In genomic region chr12:107996216-107996615, GRCm38 (mm10) we compare ENCODE assay signal across 18 mouse cellular contexts. TPM values are rescaled to one million over a fixed set of nuclear protein-coding genes. Genes with fewer than 3 reads are reported as not detected.
DNase-seq lines count a peak whose midpoint lies in the region; ATAC-seq lines count a peak whose summit lies in the region.
"Had no signal": no experiment of that assay in that cellular context is flagged by ENCODE, and none has a peak within 500 bp of the region (broad histone marks: within the 10 kb centered on the region; RNA-seq: fewer than 3 reads in every experiment).

No protein-coding gene starts in this region.

- no peak overlapping the region for H3K4me3 ChIP-seq in hindbrain, embryonic 15.5 days
- H3K4me3 ChIP-seq in hindbrain, embryonic 10.5 days, result no peak overlapping the region
- peak overlapping the region; percentile 81 for H3K4me3 ChIP-seq in forebrain, embryonic 16.5 days (replicated peaks; ENCODE audit: low read length)
- H3K4me3 ChIP-seq in neural tube, embryonic 15.5 days (replicated peaks), result no peak overlapping the region
- H3K4me3 ChIP-seq: gastrocnemius, adult 2 months; kidney, embryonic 15.5 days; limb, embryonic 13.5 days; liver, embryonic 15.5 days; midbrain, embryonic 12.5 days had no signal

- H3K9ac ChIP-seq in hindbrain, embryonic 15.5 days, result no peak overlapping the region
- peak overlapping the region; percentile 55 for H3K9ac ChIP-seq in forebrain, embryonic 16.5 days (replicated peaks; ENCODE audit: low read depth, low read length)
- no peak overlapping the region for H3K9ac ChIP-seq in neural tube, embryonic 15.5 days (replicated peaks)
- H3K9ac ChIP-seq: kidney, embryonic 15.5 days; limb, embryonic 13.5 days; liver, embryonic 15.5 days; midbrain, embryonic 12.5 days had no signal

- no peaks in the 10 kb centered on the region for H3K9me3 ChIP-seq in hindbrain, embryonic 15.5 days
- H3K9me3 ChIP-seq in hindbrain, embryonic 10.5 days, result no peaks in the 10 kb centered on the region
- H3K9me3 ChIP-seq in forebrain, embryonic 16.5 days (ENCODE audit: control insufficient read depth, low read length), result no peaks in the 10 kb centered on the region
- no peaks in the 10 kb centered on the region for H3K9me3 ChIP-seq in neural tube, embryonic 15.5 days (replicated peaks)
- H3K9me3 ChIP-seq: kidney, embryonic 15.5 days; limb, embryonic 13.5 days; liver, embryonic 15.5 days; midbrain, embryonic 12.5 days had no signal

- peaks cover 46% of the 10 kb centered on the region for H3K4me1 ChIP-seq in hindbrain, embryonic 15.5 days (replicated peaks)
- H3K4me1 ChIP-seq in hindbrain, embryonic 10.5 days (replicated peaks), result peaks cover 47% of the 10 kb centered on the region
- H3K4me1 ChIP-seq in forebrain, embryonic 16.5 days (replicated peaks; ENCODE audit: control insufficient read depth, insufficient read depth, low read length), result peaks cover 70% of the 10 kb centered on the region
- H3K4me1 ChIP-seq in neural tube, embryonic 15.5 days, result peaks cover 63% of the 10 kb centered on the region
- H3K4me1 ChIP-seq: liver, embryonic 15.5 days had no signal

- H3K4me2 ChIP-seq in hindbrain, embryonic 15.5 days, result peak overlapping the region; percentile 98
- H3K4me2 ChIP-seq in forebrain, embryonic 16.5 days (ENCODE audit: low read length), result peak overlapping the region; percentile 72
- H3K4me2 ChIP-seq in neural tube, embryonic 15.5 days, result peak overlapping the region; percentile 98; the same call in 1 of the 2 replicates
- H3K4me2 ChIP-seq: kidney, embryonic 15.5 days; liver, embryonic 15.5 days; midbrain, embryonic 12.5 days had no signal

- WGBS in hindbrain, embryonic 15.5 days, result 72% methylated on average over 6 of the region's 6 CpGs
- WGBS in hindbrain, embryonic 10.5 days, result 79% methylated on average over 6 of the region's 6 CpGs
- 52% methylated on average over 6 of the region's 6 CpGs for WGBS in forebrain, embryonic 16.5 days
- 66% methylated on average over 6 of the region's 6 CpGs for WGBS in neural tube, embryonic 15.5 days

- no peaks in the 10 kb centered on the region for H3K36me3 ChIP-seq in hindbrain, embryonic 15.5 days
- H3K36me3 ChIP-seq in hindbrain, embryonic 10.5 days, result no peaks in the 10 kb centered on the region
- H3K36me3 ChIP-seq in forebrain, embryonic 16.5 days (ENCODE audit: control insufficient read depth, insufficient read depth), result no peaks in the 10 kb centered on the region
- H3K36me3 ChIP-seq in neural tube, embryonic 15.5 days, result no peaks in the 10 kb centered on the region
- H3K36me3 ChIP-seq: kidney, embryonic 15.5 days; limb, embryonic 13.5 days; liver, embryonic 15.5 days; midbrain, embryonic 12.5 days had no signal

- no peak for ATAC-seq in hindbrain, embryonic 15.5 days (ENCODE audit: low FRiP score, low read depth)
- no peak for ATAC-seq in forebrain, embryonic 16.5 days
- ATAC-seq in neural tube, embryonic 15.5 days (ENCODE audit: low FRiP score), result no peak

- no peak for DNase-seq in hindbrain, embryonic 10.5 days (ENCODE audit: low spot score)
- DNase-seq in thymus, postnatal 0 days (ENCODE audit: low spot score), result peak; percentile 56
- no peak for DNase-seq in thymus, postnatal 14 days
- no peak for DNase-seq in cerebellum, adult 11 months
- no peak for DNase-seq in ovary, adult 18-20 months (ENCODE audit: low spot score)
- DNase-seq: adrenal gland, postnatal 25 days; cerebellum, adult 9-11 months; gastrocnemius, adult 2 months; heart, adult 18-20 months; lung, postnatal 10 days had no signal

- H3K27ac ChIP-seq in hindbrain, embryonic 15.5 days (replicated peaks), result no peak overlapping the region
- no peak overlapping the region for H3K27ac ChIP-seq in hindbrain, embryonic 10.5 days
- H3K27ac ChIP-seq in forebrain, embryonic 16.5 days (ENCODE audit: low read length), result peak overlapping the region; percentile 58
- H3K27ac ChIP-seq in neural tube, embryonic 15.5 days (replicated peaks), result no peak overlapping the region
- H3K27ac ChIP-seq: gastrocnemius, adult 2 months; kidney, embryonic 15.5 days; limb, embryonic 13.5 days; liver, embryonic 15.5 days; midbrain, embryonic 12.5 days had no signal

- H3K27me3 ChIP-seq in hindbrain, embryonic 15.5 days, result no peaks in the 10 kb centered on the region
- peaks cover 76% of the 10 kb centered on the region for H3K27me3 ChIP-seq in hindbrain, embryonic 10.5 days (ENCODE audit: insufficient read depth, poor library complexity, severe bottlenecking)
- H3K27me3 ChIP-seq in forebrain, embryonic 16.5 days (replicated peaks; ENCODE audit: control insufficient read depth, insufficient read depth, low read length), result no peaks in the 10 kb centered on the region
- H3K27me3 ChIP-seq in neural tube, embryonic 15.5 days (replicated peaks), result no peaks in the 10 kb centered on the region
- H3K27me3 ChIP-seq: midbrain, embryonic 12.5 days had no signal

RNA-seq across cellular contexts. Expression of gene Bcl11b, which starts 7.2 kb away (rescaled TPM):
- 20.5 and 24.4 TPM in 2 replicates for polyA plus RNA-seq in hindbrain, embryonic 15.5 days (2015; fragmentation: Nextera tagmentation; extraction: Ambion mirVana)
- polyA plus RNA-seq in hindbrain, embryonic 10.5 days (2016; fragmentation: Nextera tagmentation; extraction: Ambion mirVana), result 3.0 and 3.3 TPM in 2 replicates
- polyA plus RNA-seq in thymus, postnatal 0 days (2015; fragmentation: Nextera tagmentation; extraction: Ambion mirVana), result 110 and 156 TPM in 2 replicates
- 81.4 and 87.9 TPM in 2 replicates for polyA plus RNA-seq in forebrain, embryonic 16.5 days (2015; fragmentation: Nextera tagmentation; extraction: Ambion mirVana)
- polyA plus RNA-seq in neural tube, embryonic 15.5 days (2015; fragmentation: Nextera tagmentation; extraction: Ambion mirVana), result 21.6 and 22.2 TPM in 2 replicates
- polyA plus RNA-seq: C2C12 had no signal
